In genomic region chr1:181271821-181272220, GRCm38 (mm10) we compare ENCODE assay signal across 26 mouse cellular contexts.
DNase-seq lines count a peak whose midpoint lies in the region; ATAC-seq lines count a peak whose summit lies in the region.
"Had no signal": no experiment of that assay in that cellular context is flagged by ENCODE, and none has a peak within 500 bp of the region (broad histone marks: within the 10 kb centered on the region; RNA-seq: fewer than 3 reads in every experiment).

No protein-coding gene starts in this region.

- peak; percentile 48 for DNase-seq in kidney, adult 11 months
- no peak for DNase-seq in kidney, postnatal 10 days
- DNase-seq in liver, embryonic 11.5 days (ENCODE audit: low spot score), result no peak
- peak; percentile 23 to 45 for DNase-seq in kidney, postnatal 4 days
- no peak for DNase-seq in cerebellum, postnatal 10 days
- no peak for DNase-seq in ovary, postnatal 10 days (ENCODE audit: low spot score)
- DNase-seq: adrenal gland, postnatal 10 days; cerebellum, adult 9-10 months; gastrocnemius, postnatal 25 days; heart, adult 18-20 months; heart, postnatal 4 days; lung, adult 2 months; lung, postnatal 14 days; right cerebral cortex, postnatal 25 days; thymus, adult 18-20 months; thymus, postnatal 25 days had no signal

- no peaks in the 10 kb centered on the region for H3K9me3 ChIP-seq in liver, embryonic 12.5 days (replicated peaks)
- no peaks in the 10 kb centered on the region for H3K9me3 ChIP-seq in liver, embryonic 11.5 days (ENCODE audit: control insufficient read depth, low read length)
- H3K9me3 ChIP-seq: embryonic facial prominence, embryonic 13.5 days; forebrain, embryonic 10.5 days; forebrain, embryonic 15.5 days; heart, embryonic 12.5 days; hindbrain, embryonic 13.5 days; midbrain, embryonic 10.5 days; midbrain, embryonic 15.5 days; neural tube, embryonic 15.5 days had no signal

- WGBS in liver, embryonic 12.5 days (ENCODE audit: insufficient replicate concordance), result 87% methylated on average over 6 of the region's 6 CpGs
- 70% methylated on average over 6 of the region's 6 CpGs for WGBS in liver, embryonic 11.5 days

- no peaks in the 10 kb centered on the region for H3K36me3 ChIP-seq in liver, embryonic 12.5 days
- no peaks in the 10 kb centered on the region for H3K36me3 ChIP-seq in liver, embryonic 11.5 days (ENCODE audit: control insufficient read depth, insufficient read depth, low read length)
- H3K36me3 ChIP-seq: embryonic facial prominence, embryonic 13.5 days; forebrain, embryonic 10.5 days; forebrain, embryonic 15.5 days; heart, embryonic 12.5 days; hindbrain, embryonic 13.5 days; midbrain, embryonic 10.5 days; midbrain, embryonic 15.5 days; neural tube, embryonic 15.5 days had no signal

- H3K9ac ChIP-seq in liver, embryonic 12.5 days, result 0 out of 2 replicates have a peak overlapping the region, but pooled peaks have one; percentile 55
- no peak overlapping the region for H3K9ac ChIP-seq in liver, embryonic 11.5 days (ENCODE audit: low read depth, low read length)
- H3K9ac ChIP-seq: embryonic facial prominence, embryonic 13.5 days; forebrain, embryonic 15.5 days; hindbrain, embryonic 13.5 days; midbrain, embryonic 15.5 days; neural tube, embryonic 15.5 days had no signal

- no peak overlapping the region for H3K4me3 ChIP-seq in liver, embryonic 12.5 days
- H3K4me3 ChIP-seq in liver, embryonic 11.5 days (ENCODE audit: low read depth, low read length), result no peak overlapping the region
- H3K4me3 ChIP-seq: embryonic facial prominence, embryonic 13.5 days; forebrain, embryonic 10.5 days; forebrain, embryonic 15.5 days; heart, embryonic 12.5 days; hindbrain, embryonic 13.5 days; midbrain, embryonic 10.5 days; midbrain, embryonic 15.5 days; neural tube, embryonic 15.5 days had no signal

- H3K27me3 ChIP-seq in liver, embryonic 12.5 days (replicated peaks), result peaks cover 19% of the 10 kb centered on the region
- no peaks in the 10 kb centered on the region for H3K27me3 ChIP-seq in liver, embryonic 11.5 days (replicated peaks; ENCODE audit: control insufficient read depth, insufficient read depth, low read length)
- H3K27me3 ChIP-seq: embryonic facial prominence, embryonic 13.5 days; forebrain, embryonic 15.5 days; hindbrain, embryonic 13.5 days; midbrain, embryonic 15.5 days; neural tube, embryonic 15.5 days; Patski had no signal

- H3K4me1 ChIP-seq in liver, embryonic 12.5 days, result peaks cover 23% of the 10 kb centered on the region
- no peaks in the 10 kb centered on the region for H3K4me1 ChIP-seq in liver, embryonic 11.5 days (replicated peaks; ENCODE audit: control insufficient read depth, insufficient read depth, low read length)
- H3K4me1 ChIP-seq: forebrain, embryonic 15.5 days; hindbrain, embryonic 13.5 days had no signal

- ATAC-seq in liver, embryonic 12.5 days, result no peak
- ATAC-seq in liver, embryonic 11.5 days (replicated peaks; ENCODE audit: low FRiP score), result no peak; the same call in 1 of the 2 replicates
- ATAC-seq: forebrain, embryonic 15.5 days; midbrain, embryonic 15.5 days; Patski had no signal

- no peak overlapping the region for H3K27ac ChIP-seq in liver, embryonic 12.5 days
- no peak overlapping the region for H3K27ac ChIP-seq in liver, embryonic 11.5 days (ENCODE audit: low read depth, low read length)
- H3K27ac ChIP-seq: embryonic facial prominence, embryonic 13.5 days; forebrain, embryonic 15.5 days; hindbrain, embryonic 13.5 days; midbrain, embryonic 10.5 days; midbrain, embryonic 15.5 days; neural tube, embryonic 15.5 days had no signal

- H3K4me2 ChIP-seq in liver, embryonic 12.5 days, result no peak overlapping the region
- H3K4me2 ChIP-seq in liver, embryonic 11.5 days, result no peak overlapping the region
- H3K4me2 ChIP-seq: embryonic facial prominence, embryonic 13.5 days; forebrain, embryonic 15.5 days; heart, embryonic 12.5 days; hindbrain, embryonic 13.5 days; midbrain, embryonic 15.5 days; neural tube, embryonic 15.5 days had no signal

Comparison
In these comparisons a context has a peak if more than half of its experiments do, and no peak if none do; other contexts are left out.
1. DNase-seq: peak in kidney, adult 11 months (single experiment) and kidney, postnatal 4 days (2 of 2); none in kidney, postnatal 10 days (single experiment), liver, embryonic 11.5 days (single experiment), cerebellum, postnatal 10 days (0 of 2) and ovary, postnatal 10 days (single experiment).